Mouse (Mus musculus): Measurements from ENCODE around the gene P3h1.

The P3h1 gene

GRCm38 (mm10) chr4:119238661-119239060 lies 5.9 kb downstream of the P3h1 start:
- DNase-seq (ENCODE audit: low spot score) = no peak

- no peak for DNase-seq (ENCODE audit: low spot score)
Measured at GRCm38 (mm10) chr4:119239181-119239682, 6.5 kb downstream of the P3h1 start.

- DNase-seq (ENCODE audit: low spot score) = no peak
Measured at GRCm38 (mm10) chr4:119241664-119242063, 8.9 kb downstream of the P3h1 start.

- no peak for DNase-seq (ENCODE audit: low spot score)
Measured at GRCm38 (mm10) chr4:119242571-119242970, 9.9 kb downstream of the P3h1 start.

- peak; percentile 70 for DNase-seq (ENCODE audit: low spot score)
Measured at GRCm38 (mm10) chr4:119244468-119245240, 11.9 kb downstream of the P3h1 start.

- no peak for DNase-seq (ENCODE audit: low spot score)
Measured at GRCm38 (mm10) chr4:119245556-119245955, 12.8 kb downstream of the P3h1 start.

GRCm38 (mm10) chr4:119245961-119246360 lies 13.2 kb downstream of the P3h1 start:
- no peak for DNase-seq (ENCODE audit: low spot score)

DNA sequence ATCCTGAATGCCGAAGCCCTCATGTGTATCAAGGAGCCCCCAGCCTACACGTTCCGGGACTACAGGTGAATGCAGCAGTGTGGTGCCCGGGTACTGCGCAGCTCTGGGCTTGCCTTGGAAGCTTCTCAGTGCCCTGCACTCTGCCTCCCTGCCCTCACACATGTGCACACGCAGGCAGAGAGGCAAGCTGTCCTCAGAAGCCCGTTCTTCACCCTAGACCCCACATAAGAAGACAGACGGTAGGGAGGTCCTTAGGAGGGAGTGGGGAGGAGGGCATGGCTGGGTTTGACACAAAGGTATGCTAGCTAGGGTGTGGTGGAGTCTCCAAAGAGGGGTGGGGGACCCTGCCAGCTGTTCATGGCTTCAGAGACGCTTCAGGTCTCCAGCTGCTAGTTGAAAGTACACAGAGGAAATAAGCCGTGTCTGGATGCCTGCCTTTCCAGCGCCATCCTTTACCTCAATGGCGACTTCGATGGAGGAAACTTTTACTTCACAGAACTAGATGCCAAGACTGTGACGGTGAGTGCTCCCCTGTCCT lies 14.0 kb downstream of the P3h1 start:
- no peak for DNase-seq (ENCODE audit: low spot score)

GRCm38 (mm10) chr4:119247462-119248235 lies 14.9 kb downstream of the P3h1 start:
- no peak for DNase-seq (ENCODE audit: low spot score)

- DNase-seq (ENCODE audit: low spot score) = no peak
Measured at GRCm38 (mm10) chr4:119248407-119248965, 15.8 kb downstream of the P3h1 start.

DNA sequence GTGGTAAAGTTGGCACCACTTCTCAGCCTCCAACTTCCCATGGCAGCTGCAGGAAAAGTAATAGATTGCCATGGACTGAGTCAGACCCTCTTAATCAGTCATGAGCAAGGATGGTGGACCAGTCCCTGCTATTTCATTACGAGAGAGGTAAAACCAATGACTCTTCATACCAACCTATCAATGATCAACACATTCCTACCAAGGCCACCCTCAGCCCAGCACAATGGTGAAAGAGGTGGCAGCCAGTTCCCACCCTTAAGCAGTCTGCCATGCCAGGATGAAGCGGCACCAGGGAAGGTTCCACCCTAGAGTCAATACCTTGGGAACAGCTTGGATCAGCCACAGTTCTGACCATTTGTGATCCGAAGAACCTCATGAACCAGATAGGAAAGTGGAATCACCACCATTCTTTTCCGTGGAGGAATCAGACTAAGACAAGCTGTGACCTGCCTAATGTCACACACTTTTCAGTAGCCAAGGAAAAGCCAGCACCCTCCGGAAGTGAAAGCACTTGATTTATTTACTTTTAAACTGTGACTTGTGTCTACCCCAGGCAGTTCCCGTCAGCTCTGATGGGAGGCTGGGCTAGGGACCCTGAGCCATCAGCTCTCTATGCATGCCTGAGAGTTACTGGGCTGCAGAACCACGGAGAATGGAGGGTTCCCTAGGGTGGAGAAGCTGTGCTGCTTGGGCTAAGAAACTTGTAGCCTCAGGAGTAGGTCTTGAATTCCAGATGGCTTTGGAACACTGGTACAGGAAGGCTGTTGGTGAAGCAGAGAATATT lies 19.5 kb downstream of the P3h1 start:
- DNase-seq (ENCODE audit: low spot score) = no peak

GRCm38 (mm10) chr4:119254012-119254618 lies 21.4 kb downstream of the P3h1 start:
- DNase-seq (ENCODE audit: low spot score) = no peak

GRCm38 (mm10) chr4:119255351-119255750 lies 22.6 kb downstream of the P3h1 start, which contains the start of gene Cldn19:
Gene Cldn19, plus strand, starts transcription at chr4:119255414.
- no peak for DNase-seq (ENCODE audit: low spot score)

DNA sequence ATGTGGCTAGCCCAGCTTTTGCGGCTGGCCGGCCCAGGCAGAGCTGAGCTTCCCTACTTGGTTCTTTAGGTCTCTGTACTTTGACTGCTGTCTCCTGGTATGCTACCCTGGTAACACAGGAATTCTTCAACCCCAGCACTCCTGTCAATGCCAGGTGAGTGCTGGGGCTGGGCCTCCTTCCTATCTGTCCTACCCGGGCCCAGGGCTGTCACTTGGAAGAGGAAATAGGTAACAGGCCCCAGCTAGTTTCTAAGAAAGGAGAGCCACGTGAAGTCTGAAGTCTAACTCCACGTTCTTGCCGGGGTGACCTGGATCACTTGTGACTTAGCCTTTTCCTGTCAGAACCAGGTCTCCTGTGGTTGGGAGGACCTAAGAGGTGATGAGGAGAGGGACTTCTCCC lies 24.4 kb downstream of the P3h1 start:
- DNase-seq (ENCODE audit: low spot score) = no peak

DNA sequence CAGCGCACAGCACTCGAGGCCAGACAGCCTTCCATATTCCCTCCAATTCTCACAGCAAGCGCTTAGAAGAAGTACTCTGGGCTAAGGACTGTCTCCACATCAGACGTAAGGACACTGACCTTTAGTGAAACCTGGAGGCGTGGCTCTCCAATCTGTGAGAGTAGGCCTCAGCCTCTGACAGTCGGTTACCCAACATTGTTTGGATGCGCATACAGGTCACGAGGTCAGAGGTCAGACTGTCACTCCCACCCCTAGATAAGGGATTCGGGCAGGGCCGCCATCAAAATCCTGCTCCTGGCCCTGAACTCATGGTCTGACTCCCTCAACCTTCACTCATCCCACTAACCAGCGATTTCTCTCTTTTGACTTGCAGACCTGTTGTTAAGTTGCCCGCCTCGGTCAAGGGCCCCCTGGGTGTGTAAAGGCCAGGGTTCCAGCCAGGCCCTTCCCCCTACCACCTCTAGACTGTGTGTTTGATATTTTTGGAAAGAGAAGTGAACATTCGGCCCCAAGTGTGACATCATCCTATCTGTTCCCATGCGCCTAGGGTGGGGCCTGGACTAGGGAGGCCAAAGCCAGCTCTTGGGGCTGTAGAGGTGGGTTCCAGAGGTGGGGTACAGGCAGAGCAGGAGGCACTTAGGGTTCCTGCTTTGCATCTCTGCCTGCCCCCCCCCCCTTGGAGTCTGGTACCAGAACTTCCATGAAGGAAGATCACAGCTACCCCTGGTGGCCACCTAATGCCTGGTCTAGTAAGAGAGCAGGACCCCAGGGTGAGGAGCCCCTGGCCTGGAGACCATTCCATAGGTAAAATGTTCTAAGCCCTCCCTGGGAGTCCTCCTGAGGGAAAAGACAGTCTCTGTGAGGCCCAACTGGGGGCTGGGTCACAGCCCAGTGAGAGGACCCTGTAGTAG lies 26.9 kb downstream of the P3h1 start:
- no peak for DNase-seq (ENCODE audit: low spot score)

GRCm38 (mm10) chr4:119261087-119261713 lies 28.5 kb downstream of the P3h1 start:
- no peak for DNase-seq (ENCODE audit: low spot score)

GRCm38 (mm10) chr4:119262483-119262882 lies 29.8 kb downstream of the P3h1 start:
- DNase-seq (ENCODE audit: low spot score) = no peak

DNA sequence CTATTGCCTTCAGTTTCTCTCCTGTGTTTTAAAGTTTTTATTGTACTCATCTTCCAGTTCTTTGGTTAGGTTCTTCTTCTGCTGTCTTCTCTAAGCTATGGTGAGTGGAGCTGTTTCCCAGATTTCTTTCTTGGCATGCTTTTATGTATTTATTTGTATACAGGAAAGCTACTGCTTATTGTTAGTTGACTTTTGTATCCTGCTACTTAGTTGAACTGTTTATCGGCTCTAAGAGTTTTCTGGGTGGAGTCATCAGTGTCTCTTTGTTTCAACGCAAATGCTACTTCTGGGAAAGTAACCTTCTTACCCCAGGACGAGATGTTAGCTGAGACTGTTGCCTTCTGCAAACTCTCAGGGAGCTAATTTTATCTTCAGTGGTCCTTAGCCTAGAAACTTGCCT lies 30.7 kb downstream of the P3h1 start:
- DNase-seq (ENCODE audit: low spot score) = no peak

- no peak for DNase-seq (ENCODE audit: low spot score)
Measured at GRCm38 (mm10) chr4:119266606-119267005, 33.9 kb downstream of the P3h1 start.

DNA sequence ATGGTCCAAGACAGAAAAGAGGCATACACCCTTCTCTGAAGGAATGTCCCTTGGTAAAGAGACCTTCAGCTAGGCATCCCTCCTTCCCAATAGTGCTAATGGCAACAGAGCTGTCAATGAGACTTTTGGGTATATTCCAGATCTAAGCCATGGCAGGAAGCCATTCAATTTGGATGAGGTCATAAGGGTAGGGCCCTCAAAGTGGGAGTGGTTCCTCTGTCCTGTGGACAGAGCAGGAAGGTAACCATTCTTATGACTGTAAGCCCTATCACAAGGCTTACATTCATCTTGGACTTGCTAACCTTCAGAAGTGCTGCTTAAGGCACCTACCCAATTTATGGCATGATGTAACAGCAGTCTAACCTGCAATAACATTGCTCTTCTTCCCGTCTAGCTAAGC lies 41.9 kb downstream of the P3h1 start:
- no peak for DNase-seq (ENCODE audit: low spot score)

Data from left cerebral cortex, adult 11 months (tissue).